Mouse (Mus musculus): ENCODE data around the gene Tab1.
"Not testable (repeated sequence)": the region's sequence is repeated elsewhere in the genome, so short reads cannot be mapped to it uniquely, and the experiment has no call there.

Tab1 gene

DNA sequence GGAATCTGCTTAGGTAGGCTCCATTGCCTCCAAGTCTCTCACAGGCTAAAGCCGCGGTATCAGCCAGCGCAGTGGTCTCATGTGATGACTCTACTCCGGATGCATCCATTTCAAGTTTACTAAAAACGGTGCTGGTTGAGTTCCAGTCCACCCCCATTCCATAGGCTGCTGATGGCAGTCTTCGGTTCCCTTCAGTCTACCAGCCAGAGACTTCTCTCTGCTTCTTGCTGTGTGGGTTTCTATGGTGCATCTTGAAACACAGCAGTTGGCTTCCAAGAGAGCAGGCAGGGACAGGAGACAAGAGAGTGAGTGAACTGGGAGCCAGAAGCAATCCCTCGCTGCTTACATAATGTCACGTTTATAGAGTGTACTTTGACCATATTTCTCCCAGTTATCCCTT, 25.8 kb upstream of the Tab1 start:
- DNase-seq: no peak

DNA sequence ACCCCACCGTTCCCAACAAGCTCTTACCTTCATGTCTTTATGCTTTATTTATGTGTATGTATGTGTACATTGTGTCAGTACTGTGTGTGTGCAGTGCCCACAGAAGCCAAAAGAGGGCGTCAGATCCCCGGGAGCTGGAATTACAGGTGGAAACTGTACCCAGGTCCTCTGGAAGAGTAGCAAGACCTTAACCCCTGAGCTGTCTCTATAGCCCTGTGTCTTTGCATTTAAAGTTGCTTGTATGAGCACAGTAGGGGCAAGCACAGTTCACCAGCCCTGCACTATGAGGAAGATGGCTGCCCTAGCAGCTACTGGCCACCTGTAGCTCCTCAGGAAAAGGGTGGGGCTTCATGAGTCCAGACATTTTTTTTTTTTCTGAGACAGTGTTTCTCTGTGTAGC, 25.4 kb upstream of the Tab1 start:
- DNase-seq: no peak

DNA sequence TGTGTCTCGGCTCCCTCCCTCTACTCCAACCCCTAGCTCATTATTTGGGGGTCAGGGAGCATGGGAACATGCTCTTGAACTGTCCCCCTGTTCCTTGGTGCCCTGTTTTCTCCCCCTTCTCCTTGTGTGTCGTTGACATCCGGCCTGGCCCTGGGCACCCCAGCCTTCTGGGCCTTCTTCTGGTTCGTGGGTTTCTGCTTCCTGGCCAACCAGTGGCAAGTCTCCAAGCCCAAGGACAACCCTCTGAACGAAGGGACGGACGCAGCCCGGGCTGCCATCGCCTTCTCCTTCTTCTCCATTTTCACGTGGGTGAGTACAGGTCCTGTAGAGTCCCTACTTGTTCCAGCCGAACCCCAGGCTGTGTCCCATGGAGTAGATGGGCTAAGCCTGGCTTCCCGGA, 21.5 kb upstream of the Tab1 start:
- no peak for DNase-seq

DNA sequence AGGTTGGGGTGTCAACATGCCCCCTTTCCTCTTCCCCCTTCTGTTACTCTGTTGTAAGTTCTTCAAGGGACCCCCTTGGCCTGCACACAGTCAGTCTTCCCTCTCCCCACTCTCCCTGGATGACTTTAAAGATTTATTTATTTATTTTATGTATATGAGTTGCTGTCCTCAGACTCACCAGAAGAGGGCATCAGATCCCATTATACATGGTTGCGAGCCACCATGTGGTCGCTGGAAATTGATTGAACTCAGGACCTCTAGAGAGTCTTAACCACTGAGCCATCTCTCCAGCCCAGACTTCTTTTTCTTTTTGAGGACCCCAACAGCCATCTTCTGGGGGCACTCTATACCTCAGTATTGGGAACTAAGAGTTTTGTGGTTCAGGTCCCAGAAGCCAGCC, 20.4 kb upstream of the Tab1 start:
- no peak for DNase-seq

DNA sequence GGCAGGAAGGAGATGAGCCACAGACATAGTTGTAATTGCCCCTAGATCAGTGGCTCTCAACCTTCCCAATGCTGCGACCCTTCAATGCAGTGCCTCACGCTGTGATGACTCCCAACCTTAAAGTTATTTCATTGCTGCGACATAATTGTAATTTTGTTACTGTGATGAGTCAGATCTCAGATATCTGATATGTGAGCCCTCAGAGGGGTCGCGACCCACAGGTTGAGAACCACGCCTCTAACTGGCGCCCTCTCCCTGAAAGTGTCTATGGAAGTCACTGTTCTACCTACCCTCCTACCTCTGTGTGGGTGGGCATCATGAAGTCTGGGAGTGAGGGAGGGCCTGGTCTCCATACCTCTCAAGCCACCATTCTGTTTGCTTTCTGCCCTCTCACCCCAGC, 18.5 kb upstream of the Tab1 start:
- DNase-seq: no peak

DNA sequence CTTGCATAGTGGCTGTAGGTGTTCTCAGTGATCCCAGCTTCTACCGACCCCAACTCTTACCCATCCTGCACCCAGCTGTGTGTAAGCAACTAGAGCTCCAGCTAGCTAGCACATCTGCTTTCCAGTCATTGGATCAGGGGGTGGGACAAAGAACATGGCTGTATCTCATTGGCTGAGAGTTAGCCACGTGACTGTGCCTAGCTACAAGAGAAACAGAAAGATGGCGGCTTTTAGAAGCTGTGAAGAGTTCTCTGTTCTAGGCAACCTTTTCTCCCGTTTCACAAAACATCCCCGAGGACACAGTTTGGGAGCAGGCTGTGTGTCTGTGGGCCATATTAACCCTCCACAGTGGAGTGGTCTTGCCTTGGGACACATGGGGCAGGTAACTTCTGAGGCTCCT, 17.7 kb upstream of the Tab1 start:
- DNase-seq: no peak

DNA sequence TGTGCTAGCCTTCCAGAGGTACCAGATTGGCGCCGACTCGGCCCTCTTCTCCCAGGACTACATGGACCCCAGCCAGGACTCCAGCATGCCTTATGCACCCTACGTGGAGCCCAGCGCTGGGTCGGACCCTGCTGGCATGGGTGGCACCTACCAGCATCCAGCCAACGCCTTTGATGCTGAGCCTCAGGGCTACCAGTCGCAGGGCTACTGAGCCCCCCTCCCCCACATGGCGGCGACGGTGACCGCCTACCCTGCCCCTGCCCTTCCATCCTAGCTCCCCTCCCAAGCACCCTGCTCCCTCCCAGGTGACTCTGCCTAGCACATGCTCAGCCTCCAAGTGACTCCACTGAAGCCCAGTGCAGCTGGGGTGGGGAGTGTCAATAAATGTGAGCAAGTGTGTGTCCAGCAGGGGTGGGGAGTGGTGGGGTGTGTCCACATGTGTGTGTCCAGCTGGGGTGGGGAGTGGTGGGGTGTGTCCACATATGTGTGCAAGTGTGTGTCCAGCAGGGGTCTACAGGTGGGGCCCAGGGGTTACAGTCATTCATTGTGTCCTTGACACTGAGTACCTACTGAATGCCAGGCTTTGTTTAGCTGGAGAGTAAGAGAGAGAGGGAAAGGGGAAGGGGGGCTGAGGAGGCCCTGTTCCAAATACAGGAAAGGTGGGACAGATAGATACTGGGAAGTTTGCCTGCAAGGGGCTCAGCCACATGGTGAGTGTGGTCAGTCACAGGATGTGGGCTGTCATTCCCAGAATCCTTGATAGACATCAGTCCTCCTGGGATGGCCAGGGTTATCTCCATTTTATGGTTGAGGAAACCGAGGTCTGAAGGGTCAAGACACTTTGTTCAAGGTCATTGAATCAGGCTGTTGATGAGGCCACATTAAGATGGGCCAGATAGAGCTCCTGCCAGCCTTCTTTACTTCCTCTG, 16.8 kb upstream of the Tab1 start:
- no peak for DNase-seq

DNA sequence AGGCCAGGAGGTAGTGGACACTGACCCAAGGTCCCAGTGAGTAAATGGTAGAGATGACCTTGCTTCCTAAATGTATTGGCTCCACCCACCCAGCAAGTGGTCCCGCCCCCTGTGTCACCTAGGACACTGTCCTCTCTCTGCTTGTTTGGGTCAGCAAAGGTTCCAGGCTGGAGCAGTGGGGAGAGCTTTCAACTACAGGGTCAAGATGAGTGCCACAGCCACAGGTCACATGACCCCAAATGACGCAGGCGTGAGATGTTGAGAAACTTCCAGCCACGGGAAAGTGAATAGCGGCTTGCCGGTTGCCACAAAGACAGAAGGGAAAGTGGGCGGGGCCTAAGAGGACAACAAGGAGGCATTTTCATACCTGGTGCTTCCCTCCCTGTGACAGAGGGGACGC, 15.8 kb upstream of the Tab1 start:
- no peak for DNase-seq

DNA sequence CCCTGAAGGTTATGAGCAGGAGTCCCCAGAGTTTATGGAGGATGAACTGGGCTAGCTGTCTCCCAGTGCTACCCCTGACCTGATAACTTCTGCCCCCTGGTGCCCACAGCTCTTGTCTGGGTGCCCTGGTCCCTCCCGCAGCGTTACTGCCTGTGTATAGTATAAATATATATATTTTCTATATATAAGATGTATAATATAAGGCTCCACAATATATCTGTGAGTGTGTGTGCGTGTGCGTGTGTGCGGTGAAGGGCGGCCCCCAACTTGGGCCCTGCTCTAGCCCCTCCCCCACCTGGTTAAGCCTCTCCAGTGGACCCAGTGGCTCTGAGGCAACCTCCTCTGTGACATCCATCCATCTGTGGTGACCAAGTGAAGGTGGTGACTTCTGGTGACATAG, 13.9 kb upstream of the Tab1 start:
- DNase-seq: no peak

DNA sequence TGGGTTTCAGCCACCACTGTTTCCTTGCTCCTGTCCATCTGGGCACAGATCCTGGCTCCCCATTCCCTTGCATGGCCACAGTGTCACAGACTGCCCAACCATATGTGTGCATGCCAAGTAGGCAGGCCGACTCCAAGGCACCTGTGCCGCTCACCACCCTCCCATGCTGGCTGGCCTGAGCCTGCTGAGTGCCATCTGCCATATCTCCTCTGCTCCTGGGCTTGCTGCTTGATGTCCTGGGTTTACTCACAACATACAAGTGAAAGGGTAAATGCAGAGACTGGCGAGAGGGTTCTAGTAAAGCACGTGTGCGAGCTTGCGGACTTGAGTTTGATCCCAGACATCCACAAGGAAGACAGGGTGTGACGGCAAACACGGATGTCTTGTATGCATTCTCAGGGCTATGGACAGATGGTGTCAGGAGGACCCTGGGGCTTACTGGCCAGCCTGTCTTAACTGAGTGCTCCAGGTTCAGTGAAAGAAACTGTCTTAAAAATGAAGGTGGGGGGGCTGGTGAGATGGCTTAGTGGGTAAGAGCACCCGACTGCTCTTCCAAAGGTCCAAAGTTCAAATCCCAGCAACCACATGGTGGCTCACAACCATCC, 11.1 kb upstream of the Tab1 start:
- no peak for DNase-seq

DNA sequence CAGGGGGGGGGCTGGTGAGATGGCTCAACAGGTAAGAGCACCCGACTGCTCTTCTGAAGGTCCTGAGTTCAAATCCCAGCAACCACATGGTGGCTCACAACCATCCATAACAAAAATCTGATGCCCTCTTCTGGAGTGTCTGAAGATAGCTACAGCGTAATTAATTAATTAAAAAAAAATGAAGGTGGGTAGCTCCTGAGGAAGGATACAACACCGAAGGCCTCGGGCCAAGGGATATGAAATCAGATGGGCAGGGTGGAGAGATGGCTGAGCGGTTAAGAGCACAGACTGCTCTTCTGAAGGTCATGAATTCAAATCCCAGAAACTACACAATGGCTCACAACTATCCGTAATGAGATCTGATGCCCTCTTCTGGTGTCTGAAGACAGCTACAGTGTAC, 10.5 kb upstream of the Tab1 start:
- DNase-seq: not testable (repeated sequence)

DNA sequence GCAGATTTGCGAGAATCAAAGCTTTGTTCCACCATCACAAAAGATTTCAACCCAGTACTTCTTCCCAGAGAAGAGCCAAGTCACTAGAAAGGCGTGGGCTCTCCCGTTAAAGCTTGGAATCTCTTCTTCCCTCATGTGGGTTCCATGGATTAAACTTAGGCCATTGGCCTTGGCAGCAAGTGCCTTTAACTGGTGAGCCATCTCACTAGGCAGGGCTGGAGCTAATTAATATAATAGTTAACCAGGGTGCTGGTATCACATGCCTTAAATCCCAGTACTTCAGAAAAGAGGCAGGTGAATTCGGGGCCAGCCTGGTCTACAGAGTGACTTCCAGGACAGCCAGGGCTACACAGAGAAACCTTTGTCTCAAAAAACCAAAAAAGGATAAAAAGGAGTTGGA, 8.3 kb upstream of the Tab1 start:
- no peak for DNase-seq

DNA sequence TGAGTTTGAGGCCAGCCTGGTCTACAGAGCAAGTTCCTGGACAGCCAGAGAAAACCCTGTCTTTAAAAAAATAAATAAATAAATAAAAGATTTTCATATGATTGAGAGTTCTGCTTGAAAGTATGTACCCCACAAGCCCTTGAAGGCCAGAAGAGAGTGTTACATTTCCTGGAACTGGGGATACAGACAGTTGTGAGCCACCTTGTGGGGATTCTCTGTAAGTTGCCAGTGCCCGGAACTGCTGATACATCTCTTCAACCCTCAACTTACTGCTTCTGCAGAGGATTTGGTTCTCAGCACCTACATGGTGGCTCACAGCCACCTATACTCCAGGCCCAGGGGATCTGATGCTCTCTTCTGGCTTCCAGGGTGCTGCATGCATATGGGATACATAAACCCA, 5.7 kb upstream of the Tab1 start:
- DNase-seq: no peak

DNA sequence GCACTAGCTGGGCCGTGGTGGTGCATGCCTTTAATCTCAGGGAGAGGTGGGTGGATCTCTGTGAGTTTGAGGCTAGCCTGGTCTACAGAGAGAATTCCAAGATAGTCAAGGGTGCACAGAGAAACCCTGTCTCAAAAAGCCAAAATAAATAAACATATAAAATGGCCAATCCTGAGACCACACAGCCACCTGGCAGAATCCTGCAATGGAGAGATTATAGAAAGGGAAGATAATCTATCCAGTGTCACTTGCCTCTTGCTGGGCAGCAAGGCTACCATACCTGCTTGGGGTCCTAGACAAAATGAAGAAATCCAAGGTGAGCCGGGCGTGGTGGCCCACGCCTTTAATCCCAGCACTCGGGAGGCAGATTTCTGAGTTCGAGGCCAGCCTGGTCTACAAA, 2.9 kb upstream of the Tab1 start:
- no peak for DNase-seq

DNA sequence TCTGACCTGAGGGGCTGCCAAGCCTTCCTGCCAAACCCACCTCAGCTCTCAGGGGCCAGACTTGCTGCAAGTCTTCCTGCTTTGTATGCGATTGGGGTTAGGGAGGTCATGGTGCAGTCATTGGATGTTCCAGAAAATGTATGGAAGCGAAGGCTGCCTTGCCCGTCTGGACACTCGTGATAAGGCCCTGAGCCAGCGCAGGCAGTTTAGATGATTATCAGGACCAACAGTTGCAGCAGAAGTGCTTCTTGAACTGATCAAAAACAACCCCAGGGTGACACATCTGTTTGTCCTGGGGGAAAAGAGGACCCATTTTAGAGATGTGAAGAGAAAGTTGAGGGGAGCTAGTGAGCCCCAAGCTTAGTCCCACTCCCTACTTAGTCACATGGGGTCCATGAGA, 2.2 kb upstream of the Tab1 start:
- DNase-seq: no peak

DNA sequence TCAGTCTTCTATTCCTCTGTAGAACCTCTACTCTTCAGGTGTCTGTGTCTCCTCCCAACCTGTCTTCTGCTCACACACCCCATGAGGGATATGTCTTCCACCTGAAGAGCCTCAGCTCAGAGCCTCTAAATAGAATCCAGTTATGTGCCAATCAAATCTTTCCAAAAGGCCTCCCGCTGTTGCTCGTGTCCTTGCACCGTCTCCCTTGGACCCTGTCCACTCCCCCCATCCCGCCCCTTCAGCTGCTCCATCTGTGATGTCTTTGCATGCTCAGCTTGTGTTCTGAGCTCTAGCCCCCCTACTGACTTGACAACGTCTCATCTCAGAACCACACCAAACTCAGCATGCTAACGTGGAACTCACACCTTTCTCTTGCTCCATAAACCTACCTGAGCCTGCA, 1.5 kb upstream of the Tab1 start:
- no peak for DNase-seq

DNA sequence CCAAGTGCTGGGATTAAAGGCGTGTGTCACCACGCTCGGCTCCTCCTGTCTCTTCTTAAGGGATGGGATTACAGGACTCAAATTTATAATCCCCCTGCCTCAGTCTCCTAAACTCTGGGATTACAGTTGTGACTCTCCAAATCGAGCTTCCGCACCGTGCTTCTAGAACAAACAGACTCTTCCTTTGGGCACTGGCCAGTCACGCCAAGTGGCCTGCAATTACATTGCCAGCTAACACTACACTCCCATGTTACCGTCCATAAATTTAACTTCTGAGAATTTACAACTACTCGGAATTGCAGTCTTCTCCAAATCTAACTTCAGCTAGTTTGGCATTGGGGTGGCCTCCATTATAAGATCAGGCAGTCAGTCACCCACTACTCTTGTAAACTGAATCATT, 475 bp upstream of the Tab1 start:
- DNase-seq: no peak

DNA sequence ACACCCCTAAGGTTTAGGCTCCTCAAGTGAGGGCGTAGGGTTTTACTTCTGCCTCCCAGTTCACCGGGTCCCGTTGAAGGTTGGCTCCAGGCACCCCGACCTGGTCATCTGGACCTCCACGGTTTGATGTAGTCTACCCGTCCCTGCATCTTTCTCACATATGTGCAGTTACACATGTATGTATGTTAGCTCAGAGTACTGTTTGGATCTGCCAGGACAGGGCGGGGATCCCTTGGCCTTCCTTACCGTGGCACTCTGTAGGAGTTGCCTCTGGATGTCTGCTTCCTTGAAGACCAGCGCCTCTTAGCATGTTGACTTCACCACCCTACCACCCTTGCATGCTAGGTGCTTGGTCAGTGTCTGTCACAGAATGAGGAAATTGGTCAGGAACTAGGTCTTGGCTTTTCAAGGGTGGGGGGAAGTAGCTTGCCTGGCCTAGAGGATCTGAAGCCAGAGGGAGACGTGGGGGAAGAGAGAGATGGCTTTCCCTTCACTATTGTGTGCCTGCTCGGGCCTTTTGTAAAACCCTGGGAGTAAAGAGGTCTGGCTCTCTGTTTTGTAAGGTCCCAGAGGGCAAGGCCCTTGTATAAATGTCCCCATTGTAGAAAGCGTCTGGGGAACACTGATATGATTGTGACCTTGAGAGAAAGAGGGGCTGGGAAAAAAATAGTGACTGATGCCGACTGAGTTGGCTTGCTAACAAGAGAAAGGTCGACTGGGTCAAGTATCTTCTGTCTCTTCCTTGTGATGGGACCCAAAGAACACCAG, 939 bp downstream of the Tab1 start:
- no peak for DNase-seq

DNA sequence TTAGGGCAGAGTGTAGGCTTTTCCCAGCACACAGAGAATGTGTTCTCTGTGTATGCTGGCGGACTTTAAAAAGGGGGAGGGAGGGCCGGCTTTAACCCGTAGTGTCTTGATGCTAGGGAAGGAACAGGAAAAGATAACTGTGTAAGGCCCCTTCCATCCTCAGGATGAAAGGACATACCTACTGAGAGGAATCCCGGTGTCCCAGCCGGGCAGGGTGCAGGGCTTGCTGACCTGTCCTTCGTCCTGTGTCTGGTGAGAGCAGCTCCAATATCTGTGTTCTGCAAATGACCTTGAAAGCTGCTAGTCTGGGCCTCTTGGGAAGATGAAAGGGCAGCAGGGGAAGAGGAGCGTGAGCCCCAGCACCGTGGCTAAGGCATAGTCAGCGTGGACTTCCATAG, 1.5 kb downstream of the Tab1 start:
- DNase-seq: no peak

DNA sequence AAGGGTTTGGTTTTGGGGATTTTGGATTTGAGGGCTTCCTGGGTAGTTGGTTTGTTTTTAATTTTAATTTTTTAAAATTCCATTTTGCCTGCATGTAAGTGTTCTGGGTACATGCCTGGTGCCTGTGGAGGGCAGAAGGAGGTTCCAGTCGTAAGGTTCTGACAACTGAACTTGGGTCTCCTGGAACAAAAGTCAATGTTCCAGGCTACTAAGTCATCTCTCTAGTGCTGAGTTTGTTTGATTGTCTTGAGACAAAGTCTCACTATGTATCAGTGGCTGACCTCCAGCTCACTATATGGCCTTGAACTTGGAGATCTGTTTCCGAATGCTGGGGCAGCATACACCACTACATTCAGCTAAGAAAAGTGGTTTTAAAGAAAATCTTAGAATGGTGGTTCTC, 2.6 kb downstream of the Tab1 start:
- DNase-seq: no peak

DNA sequence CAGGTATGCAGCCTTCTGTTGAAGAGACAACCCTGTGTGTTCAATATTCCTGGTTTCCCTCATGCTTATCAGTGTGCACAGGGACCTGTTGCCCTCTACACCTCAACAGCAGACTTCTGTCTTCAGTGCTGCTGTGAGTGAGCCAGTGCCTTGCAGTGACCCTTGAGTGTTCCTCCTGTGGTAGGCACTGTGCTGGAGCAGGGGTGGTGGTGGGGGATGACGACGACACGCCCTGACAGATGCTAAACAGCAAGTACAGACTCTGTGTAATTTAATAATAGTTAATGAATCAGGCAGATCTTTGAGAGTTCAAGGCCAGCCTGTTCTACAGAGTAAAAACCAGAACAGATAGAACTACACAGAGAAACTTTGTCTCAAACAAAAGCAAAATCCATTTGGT, 3.7 kb downstream of the Tab1 start:
- no peak for DNase-seq

DNA sequence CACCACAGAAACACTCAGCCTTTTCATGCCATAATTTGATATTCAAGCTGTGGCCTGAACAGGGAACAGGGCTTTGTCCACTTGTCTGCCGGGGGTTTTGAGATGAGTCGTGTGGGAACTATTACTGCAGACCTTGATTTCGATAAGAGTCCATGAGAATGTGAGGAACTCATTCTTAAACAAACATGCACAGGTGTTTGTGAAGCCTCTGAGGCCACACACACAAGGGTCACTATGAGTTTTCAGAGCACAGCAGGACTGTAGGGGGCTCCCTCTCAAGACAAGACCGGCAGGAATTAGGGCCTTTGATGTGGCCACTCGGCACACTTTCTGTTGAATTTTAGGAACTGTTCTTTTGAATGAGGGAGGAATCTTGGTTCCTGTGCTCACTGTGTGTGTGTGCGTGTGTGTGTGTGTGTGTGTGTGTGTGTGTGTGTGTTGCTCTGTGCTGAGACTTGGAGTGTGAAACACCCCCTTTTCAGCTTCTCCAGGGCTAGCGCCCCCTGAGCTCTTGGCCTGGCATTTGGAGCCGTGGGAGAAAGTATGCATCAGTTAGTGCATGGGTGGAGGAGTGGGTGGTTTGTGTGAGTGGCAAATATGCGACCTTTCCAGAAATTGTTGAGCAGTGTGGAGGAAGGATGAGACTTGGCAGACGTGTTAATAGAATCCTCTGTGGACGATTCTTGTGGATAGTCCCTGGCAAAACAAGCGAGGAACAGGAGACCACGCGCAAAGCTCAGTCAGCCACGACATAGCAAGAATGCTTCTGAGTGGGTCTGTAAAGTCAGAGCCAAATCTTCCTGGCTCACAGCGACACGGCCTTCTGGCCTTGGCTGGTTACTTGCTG, 5.2 kb downstream of the Tab1 start:
- no peak for DNase-seq

DNA sequence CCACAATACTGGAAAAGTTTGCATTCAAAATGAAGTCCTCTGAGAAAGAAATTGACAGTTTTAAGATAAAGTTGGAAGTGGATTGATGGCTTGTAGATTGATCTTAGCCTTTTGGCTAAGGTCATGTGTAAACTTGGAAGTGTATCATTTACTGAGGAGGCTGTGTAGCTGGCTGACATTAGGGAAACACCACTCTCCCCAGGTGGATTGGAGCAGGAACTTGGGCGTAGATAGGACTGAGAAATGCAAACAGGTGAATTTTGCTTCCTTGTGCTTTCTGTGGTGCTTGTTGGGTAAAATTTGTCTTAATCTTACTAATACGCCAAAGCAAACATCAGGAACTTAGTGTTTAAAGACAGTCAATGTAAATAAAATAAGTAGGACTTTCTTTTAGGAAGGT, 7.4 kb downstream of the Tab1 start:
- no peak for DNase-seq

Measured in spleen, adult 18-20 months (tissue).